Mouse (Mus musculus) lung, embryonic 16.5 days (tissue): ENCODE results near the gene Tulp3. TPM values are rescaled to one million over a fixed set of nuclear protein-coding genes. Genes with fewer than 3 reads are reported as not detected.

Experiments used
- ATAC-seq: fragments of 200-750 bp; cut with Nextera tagmentation; 2 replicates; pipeline ENCODE4 v1.8.0; 2017; ENCODE audit warnings: low read depth, mild to moderate bottlenecking, moderate library complexity
- H3K27ac ChIP-seq: fragments of 300-500 bp; sonication (generic); 2 replicates; pipeline ENCODE4 v1.5.1; 2014; ENCODE audit warnings: mild to moderate bottlenecking, control low read depth, low read length
- H3K27me3 ChIP-seq: fragments of 300-500 bp; sonication (generic); 2 replicates; pipeline ENCODE4 v1.6.1; 2014; ENCODE audit warnings: low read depth, low read length, mixed read lengths; ENCODE audit not compliant: control insufficient read depth, insufficient read depth
- H3K36me3 ChIP-seq: fragments of 300-500 bp; sonication (generic); 2 replicates; pipeline ENCODE4 v1.6.1; 2014; ENCODE audit warnings: low read length; ENCODE audit not compliant: control insufficient read depth, insufficient read depth
- H3K4me1 ChIP-seq: fragments of 300-500 bp; sonication (generic); replicated peaks from 2 replicates; pipeline ENCODE4 v1.6.1; 2014; ENCODE audit warnings: low read length, mixed read lengths; ENCODE audit not compliant: control insufficient read depth, insufficient read depth
- H3K4me2 ChIP-seq: fragments of 300-500 bp; sonication (generic); 2 replicates; pipeline ENCODE4 v1.6.1; 2014; ENCODE audit warnings: low read depth, low read length, control low read depth
- H3K4me3 ChIP-seq: fragments of 300-500 bp; sonication (generic); 2 replicates; pipeline ENCODE4 v1.5.1; 2014; ENCODE audit warnings: mild to moderate bottlenecking, low read length, control low read depth
- H3K9ac ChIP-seq: fragments of 300-500 bp; sonication (generic); 2 replicates; pipeline ENCODE4 v1.6.1; 2014; ENCODE audit warnings: low read length, control low read depth
- H3K9me3 ChIP-seq: fragments of 300-500 bp; sonication (generic); 2 replicates; pipeline ENCODE4 v1.6.1; 2016; ENCODE audit warnings: low read length; ENCODE audit not compliant: control insufficient read depth
- WGBS: fragments of 180-500 bp; shearing (Covaris S2); extraction: QIAGEN DNeasy Blood & Tissue Kit; methylation state at CpG from one replicate; pipeline ENCODE4 v1.1.7; 2014; 5-methylcytosine and 5-hydroxymethylcytosine counted together
- polyA plus RNA-seq: library from polyadenylated mRNA; unstranded; fragments of >200 nt; fragmentation: Nextera tagmentation; extraction: Ambion mirVana; gene quantifications from 2 replicates; pipeline ENCODE4 v1.2.1, GENCODE M21; 2015

The Tulp3 gene
- polyA plus RNA-seq, 1 experiment from 2014 or later = 19.3 TPM

DNA sequence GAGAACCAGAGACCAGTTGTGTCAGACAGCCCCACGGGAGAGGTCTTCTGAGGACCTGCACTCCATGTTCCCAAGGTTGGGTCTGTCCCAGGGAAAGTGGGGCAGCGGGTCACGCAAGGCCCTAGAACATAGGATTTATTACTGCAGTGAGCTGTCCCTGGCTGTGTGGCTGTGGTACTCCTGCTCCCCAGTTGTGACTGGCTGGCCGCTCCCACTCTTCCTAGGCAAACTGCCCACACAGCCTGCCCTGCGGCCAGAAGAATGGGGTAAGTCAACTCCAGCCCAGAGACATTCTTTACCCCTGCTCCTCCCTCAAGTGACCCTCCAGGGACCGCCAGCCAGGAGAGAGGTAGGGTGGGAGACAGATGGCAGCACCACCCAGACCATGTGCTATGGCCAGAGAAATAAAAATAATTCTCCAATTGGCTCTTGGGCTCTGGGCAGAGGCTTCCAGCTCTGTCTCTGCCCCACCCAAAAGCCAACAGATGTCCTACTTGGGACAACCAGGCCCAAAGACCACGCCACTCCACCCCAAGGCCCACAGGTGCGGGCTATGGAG, 80.1 kb downstream of the Tulp3 start:
- Histone ChIP-seq H3K4me3 (no peak overlapping the region), H3K36me3 (no peaks in the 10 kb centered on the region), H3K4me1 (peaks cover 7% of the 10 kb centered on the region; the same call in 1 of the 2 replicates), H3K9me3 (no peaks in the 10 kb centered on the region), H3K27ac (peak overlapping the region; percentile 6; the same call in 1 of the 2 replicates), H3K4me2 (no peak overlapping the region), H3K9ac (no peak overlapping the region), H3K27me3 (no peaks in the 10 kb centered on the region)
- ATAC-seq = peak; percentile 75
- WGBS = 73% methylated on average over 8 of the region's 8 CpGs

GRCm38 (mm10) chr6:128273507-128273906, 82.1 kb downstream of the Tulp3 start:
- H3K27me3 ChIP-seq = no peaks in the 10 kb centered on the region
- H3K36me3 ChIP-seq = no peaks in the 10 kb centered on the region
- H3K4me1 ChIP-seq = peaks cover 5% of the 10 kb centered on the region; the same call in 1 of the 2 replicates
- WGBS = 63% methylated on average over 1 of the region's 1 CpGs
- no peaks in the 10 kb centered on the region for H3K9me3 ChIP-seq
- no peak overlapping the region for H3K9ac ChIP-seq
- H3K4me3 ChIP-seq = no peak overlapping the region
- no peak overlapping the region for H3K4me2 ChIP-seq
- H3K27ac ChIP-seq = no peak overlapping the region
- no peak for ATAC-seq

DNA sequence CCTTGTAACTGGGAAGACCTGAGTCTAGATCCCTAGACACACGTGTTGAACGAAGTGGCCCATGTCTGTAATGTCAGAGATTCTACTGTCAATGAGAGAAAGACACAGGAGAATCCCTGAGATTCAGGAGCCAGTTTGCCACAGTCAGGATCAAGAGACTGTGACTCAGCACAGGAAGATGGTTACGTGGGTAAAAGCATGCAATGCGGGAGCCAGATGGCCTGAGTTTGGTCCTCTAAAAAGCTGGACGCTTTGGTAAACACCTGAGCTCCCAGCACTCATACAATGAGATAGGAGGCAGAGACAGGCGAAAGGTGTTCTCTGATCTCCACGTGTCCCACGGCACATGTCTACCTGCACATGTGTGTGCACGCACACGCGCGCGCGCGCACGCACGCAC, 82.9 kb downstream of the Tulp3 start:
- no peak for ATAC-seq
- Histone ChIP-seq H3K27me3 (no peaks in the 10 kb centered on the region), H3K4me3 (no peak overlapping the region), H3K4me1 (peaks cover 5% of the 10 kb centered on the region; the same call in 1 of the 2 replicates), H3K4me2 (no peak overlapping the region), H3K9ac (no peak overlapping the region), H3K9me3 (no peaks in the 10 kb centered on the region), H3K36me3 (no peaks in the 10 kb centered on the region), H3K27ac (no peak overlapping the region)
- WGBS = 92% methylated on average over 17 of the region's 17 CpGs

Other genes with a start within 250 kb of the Tulp3 start
- 142 and 158 TPM in 2 replicates for gene Tspan9, start 212.3 kb downstream of the Tulp3 start, polyA plus RNA-seq
- 5.5 and 5.9 TPM in 2 replicates for gene Tead4, start 55.0 kb downstream of the Tulp3 start, polyA plus RNA-seq
- 113 and 117 TPM in 2 replicates for gene Rhno1, start 7.1 kb upstream of the Tulp3 start, polyA plus RNA-seq
- 39.6 and 43.2 TPM in 2 replicates for gene Foxm1, start 7.1 kb upstream of the Tulp3 start, polyA plus RNA-seq
- gene Tex52, start 19.6 kb upstream of the Tulp3 start, polyA plus RNA-seq = 0.31 and 0.65 TPM in 2 replicates
- not detected in 2 replicates for gene Gm44596, start 19.7 kb upstream of the Tulp3 start, polyA plus RNA-seq
- gene Nrip2, start 43.4 kb upstream of the Tulp3 start, polyA plus RNA-seq = 3.5 and 3.6 TPM in 2 replicates
- gene Itfg2, start 69.1 kb upstream of the Tulp3 start, polyA plus RNA-seq = 29.6 and 32.2 TPM in 2 replicates
- 400 and 427 TPM in 2 replicates for gene Fkbp4, start 82.8 kb upstream of the Tulp3 start, polyA plus RNA-seq
- 0.79 and 7.8 TPM in 2 replicates for gene Pzp, start 170.9 kb upstream of the Tulp3 start, polyA plus RNA-seq
- 4.9 and 7.3 TPM in 2 replicates for gene A2ml1, start 225.8 kb upstream of the Tulp3 start, polyA plus RNA-seq